Mouse (Mus musculus) C2C12 (cell line): ENCODE data around the gene Fkbp4.

ENCODE experiments used
- CTCF ChIP-seq: IDR thresholded peaks from one replicate; pipeline ENCODE4 v1.5.1; 2011; ENCODE audit not compliant: control insufficient read depth, insufficient read depth, insufficient read length
- MAX ChIP-seq: IDR thresholded peaks from one replicate; pipeline ENCODE4 v1.6.1; 2011; ENCODE audit warnings: mild to moderate bottlenecking, control low read depth
- MYOD1 ChIP-seq: IDR thresholded peaks from one replicate; pipeline ENCODE4 v1.6.1; 2011; ENCODE audit warnings: low read depth; ENCODE audit not compliant: control insufficient read depth, insufficient read length
- USF1 ChIP-seq: IDR thresholded peaks from one replicate; pipeline ENCODE4 v1.6.1; 2011; ENCODE audit warnings: low read depth, mild to moderate bottlenecking, control low read depth, moderate library complexity

DNA sequence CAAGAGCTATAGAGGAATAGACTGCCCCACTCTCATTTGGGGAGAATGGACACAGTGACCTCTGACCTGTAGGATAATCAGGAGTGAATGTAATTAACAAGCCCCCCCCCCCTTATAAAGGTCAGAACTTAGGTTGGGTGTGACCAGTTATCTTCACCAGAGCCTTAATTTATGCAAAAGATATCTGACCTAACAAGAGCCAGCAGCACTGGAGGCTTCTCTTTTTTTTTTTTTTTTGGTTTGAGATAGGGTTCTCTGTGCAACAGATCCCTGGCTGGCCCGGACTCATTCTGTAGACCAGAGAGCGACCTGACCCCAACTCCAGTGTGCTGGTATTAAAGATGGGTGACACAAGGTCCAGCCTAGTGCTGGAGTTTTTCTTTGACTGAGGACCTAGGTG is 9.2 kb downstream of the Fkbp4 start:
- TF ChIP-seq CTCF = no peak
- TF ChIP-seq USF1 = no peak
- no peak for TF ChIP-seq MAX
- no peak for TF ChIP-seq MYOD1
